Comparison of ENCODE assay signal across 8 mouse cellular contexts in genomic region chr11:57518751-57519148, GRCm38 (mm10). TPM values are rescaled to one million over a fixed set of nuclear protein-coding genes. Genes with fewer than 3 reads are reported as not detected.
DNase-seq lines count a peak whose midpoint lies in the region; ATAC-seq and TF ChIP-seq lines count a peak whose summit lies in the region.

No protein-coding gene starts in this region.

- in situ Hi-C loops in CH12.LX (cut with MboI; ENCODE audit: low pct_ligation_motif_present, low pct_unique_long_range_greater_than_20kb, low sequenced_read_pairs): loop anchor here (25.0 kb wide), 1 partner anchor 819 kb away; the partner anchor contains the start of genes Sh3bp5l and Zfp672

- peak; percentile 50 for ATAC-seq in granulocyte monocyte progenitor cell, adult 5-6 weeks (replicated peaks; ENCODE audit: poor library complexity, severe bottlenecking)
- ATAC-seq in megakaryocyte, adult 5-6 weeks (ENCODE audit: poor library complexity, severe bottlenecking): peak; percentile 60

- H3K9me3 ChIP-seq in CH12.LX (replicated peaks; ENCODE audit: low read length): no peaks in the 10 kb centered on the region

- no peaks in the 10 kb centered on the region for H3K27me3 ChIP-seq in CH12.LX (replicated peaks)

- peaks cover 22 to 74% of the 10 kb centered on the region in 2 experiments for H3K4me1 ChIP-seq in CH12.LX (ENCODE audit: control insufficient read depth in 1 of 2, insufficient read depth in 2 of 2)

- intact Hi-C loops in gastrocnemius, adult 2 months (cut with DNase I): no loop called here

- no peak for DNase-seq in gastrocnemius, adult 2 months
- DNase-seq in gastrocnemius, adult 18-20 months (ENCODE audit: low spot score): no peak
- DNase-seq in CH12.LX (ENCODE audit: extremely low read depth): peak; percentile 41
- DNase-seq in frontal cortex, postnatal 14 days (ENCODE audit: low spot score in 2 of 2): no peak
- DNase-seq in cerebellum, postnatal 4 days (ENCODE audit: low spot score in 2 of 2): no peak
- DNase-seq in thymus, postnatal 4 days: no peak

- no peak for TF ChIP-seq RAD21 in CH12.LX (IDR thresholded peaks at IDR 0.05; ENCODE audit: low read depth, low read length)

- H3K4me3 ChIP-seq in gastrocnemius, adult 2 months: peak overlapping the region; percentile 96
- H3K4me3 ChIP-seq in CH12.LX (replicated peaks in 1 of 3; ENCODE audit: low read depth in 2 of 3, low read length in 2 of 3, poor library complexity in 1 of 3): peak overlapping the region; percentile 89 to 92 (median 91)

- no peak for TF ChIP-seq CTCF in gastrocnemius, adult 2 months (IDR thresholded peaks at IDR 0.05)
- TF ChIP-seq CTCF in CH12.LX (conservative IDR thresholded peaks at IDR 0.05 in 1 of 2, IDR thresholded peaks at IDR 0.05 in 1 of 2; ENCODE audit: low read depth in 2 of 2, low read length in 2 of 2): no peak

- TF ChIP-seq POLR2A in CH12.LX (IDR thresholded peaks at IDR 0.05; ENCODE audit: low read depth, low read length): peak; percentile 13; the same call in 1 of the 2 replicates

- peaks cover 53% of the 10 kb centered on the region for H3K79me2 ChIP-seq in CH12.LX (replicated peaks; ENCODE audit: control insufficient read depth, extremely low read depth, insufficient read depth, poor library complexity, severe bottlenecking)

- H3K4me2 ChIP-seq in CH12.LX (ENCODE audit: insufficient read depth, low read depth, poor library complexity, severe bottlenecking): peak overlapping the region; percentile 98

- H3K9ac ChIP-seq in CH12.LX (ENCODE audit: insufficient read depth, low read depth): peak overlapping the region; percentile 82

- peak overlapping the region; percentile 91 for H3K27ac ChIP-seq in gastrocnemius, adult 2 months
- peak overlapping the region; percentile 64 for H3K27ac ChIP-seq in CH12.LX (ENCODE audit: insufficient read depth, low read depth)

- peaks cover 16 to 45% of the 10 kb centered on the region in 2 experiments for H3K36me3 ChIP-seq in CH12.LX (replicated peaks in 1 of 2; ENCODE audit: control insufficient read depth in 1 of 2, insufficient read depth in 1 of 2, low read length in 1 of 2)

- dilution Hi-C loops in CH12.LX (cut with MboI; ENCODE audit: extremely low pct_ligation_motif_present, extremely low pct_unique_long_range_greater_than_20kb, low sequenced_read_pairs): no loop called here

- no peak for TF ChIP-seq EP300 in CH12.LX (IDR thresholded peaks at IDR 0.05; ENCODE audit: low read length)

TF ChIP-seq in CH12.LX, 34 proteins besides CTCF, POLR2A, EP300 and RAD21:
- TF ChIP-seq E2F4 (IDR thresholded peaks at IDR 0.05; ENCODE audit: insufficient replicate concordance, low read depth, low read length) (no peak), SMC3 (IDR thresholded peaks at IDR 0.05; ENCODE audit: low read depth, low read length) (no peak), IRF4 (IDR thresholded peaks at IDR 0.05; ENCODE audit: low read depth, low read length) (peak; percentile 43; the same call in 1 of the 2 replicates), NELFE (IDR thresholded peaks at IDR 0.05; ENCODE audit: low read depth, low read length) (peak; percentile 55; the same call in 1 of the 2 replicates)

RNA-seq across cellular contexts. Expression of gene Mfap3, which starts 0.3 kb away (rescaled TPM):
- 1 to 10 TPM; 7.6 to 9.2 TPM for total RNA-seq in gastrocnemius, adult 2 months (2021)
- 1 to 10 TPM; 7.0 to 8.3 TPM for total RNA-seq in gastrocnemius, adult 18-20 months (2021)
- 22.6 TPM in 2 replicates for total RNA-seq in CH12.LX (2012; rRNA removed)
- 25.0 and 27.0 TPM in 2 replicates for total RNA-seq in CH12.LX (2014; rRNA removed)
- polyA plus RNA-seq in CH12.LX (2012; ENCODE audit: insufficient read length, low read depth): 28.5 and 32.2 TPM in 2 replicates
- 26.6 and 26.8 TPM in 2 replicates for total RNA-seq in granulocyte monocyte progenitor cell, adult 5-6 weeks (2014; fragmentation: Nextera tagmentation)
- 26.6 and 29.7 TPM in 2 replicates for total RNA-seq in granulocyte monocyte progenitor cell, adult 5-6 weeks (2017)
- total RNA-seq in megakaryocyte, adult 5-6 weeks (2015): 39.9 and 47.9 TPM in 2 replicates
- total RNA-seq in megakaryocyte, adult 5-6 weeks (2017): 36.4 and 45.1 TPM in 2 replicates

RNA-seq across cellular contexts. Expression of gene Fam114a2, which starts 0.3 kb away (rescaled TPM):
- total RNA-seq in gastrocnemius, adult 2 months (2021): 10 to 100 TPM; 48.6 to 50.9 TPM
- 10 to 100 TPM; 47.5 to 50.2 TPM for total RNA-seq in gastrocnemius, adult 18-20 months (2021)
- total RNA-seq in CH12.LX (2012; rRNA removed): 42.0 and 54.3 TPM in 2 replicates
- total RNA-seq in CH12.LX (2014; rRNA removed): 65.9 and 66.4 TPM in 2 replicates
- 47.9 and 49.8 TPM in 2 replicates for polyA plus RNA-seq in CH12.LX (2012; ENCODE audit: insufficient read length, low read depth)
- total RNA-seq in granulocyte monocyte progenitor cell, adult 5-6 weeks (2014; fragmentation: Nextera tagmentation): 35.4 and 46.4 TPM in 2 replicates
- 29.7 and 30.9 TPM in 2 replicates for total RNA-seq in granulocyte monocyte progenitor cell, adult 5-6 weeks (2017)
- 40.8 and 43.6 TPM in 2 replicates for total RNA-seq in megakaryocyte, adult 5-6 weeks (2015)
- total RNA-seq in megakaryocyte, adult 5-6 weeks (2017): 32.6 and 40.0 TPM in 2 replicates
